Mouse (Mus musculus): Measurements from ENCODE around the gene Sox15.

Gene Sox15

DNA sequence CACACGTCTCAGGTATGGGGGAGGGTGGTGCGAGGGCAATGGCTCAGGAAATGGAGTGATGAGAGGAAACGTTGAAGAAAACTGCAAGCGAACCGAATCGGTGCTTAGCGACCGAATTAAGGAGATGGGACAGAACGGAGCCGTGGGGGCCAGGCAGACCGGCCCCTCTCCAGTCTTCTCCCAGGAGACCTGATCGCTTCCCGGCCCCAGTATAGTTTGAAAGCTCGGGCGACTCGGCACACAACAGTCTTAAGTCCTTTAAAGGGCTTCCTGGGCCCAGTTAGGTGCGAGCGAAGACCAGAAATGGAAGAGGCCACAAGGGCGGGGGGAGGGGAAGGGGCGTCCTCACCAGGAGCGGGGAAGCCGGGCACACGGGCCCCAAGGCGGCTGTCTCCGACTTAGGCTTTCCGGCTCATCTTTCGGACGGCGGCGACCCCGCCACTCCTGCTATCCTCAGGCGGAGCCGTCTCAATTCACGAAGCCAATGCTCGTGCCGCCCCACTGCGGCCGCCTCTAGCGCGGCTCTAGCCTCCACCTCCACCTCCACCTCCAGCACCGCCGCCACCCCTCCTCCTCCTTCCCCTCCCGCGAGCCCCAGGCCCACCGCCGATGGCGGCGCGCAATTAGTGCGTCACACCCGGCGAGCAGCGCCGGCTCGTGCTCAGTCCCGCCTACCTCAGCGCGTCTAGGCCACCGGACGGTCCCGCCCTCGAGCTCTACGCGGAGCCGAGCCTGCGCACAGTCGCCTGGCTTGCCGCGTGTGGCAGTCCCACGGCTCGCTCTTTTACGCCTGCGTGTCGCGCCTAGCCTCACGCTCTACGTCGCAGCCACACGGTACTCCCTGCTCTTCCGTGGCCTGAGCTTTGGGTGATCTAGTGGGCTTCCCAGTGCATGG is 26.4 kb downstream of the Sox15 start, which contains the start of gene Senp3:
TSS of gene Senp3 (minus strand) at position 771 of the 895 bp plus-strand sequence.
- ChIA-PET POLR2A (interaction anchor here (0.5 to 16.3 kb wide), 103 partner anchors 8 to 990 kb away, joined by 3 to 672 read pairs (median 5); partner anchors contain the start of genes Eif4a1 (in 4 of the 4), Sox15 (in 4 of the 4), Cd68 (in 3 of the 4) and Mpdu1 (in 3 of the 4)), CTCF (interaction anchor here (0.6 to 8.3 kb wide), 26 partner anchors 9 to 267 kb away, joined by 3 to 155 read pairs (median 5); partner anchors contain the start of genes Sox15 (in 2 of the 4), Eif4a1 (in 1 of the 4) and Fxr2 (in 1 of the 4))

DNA sequence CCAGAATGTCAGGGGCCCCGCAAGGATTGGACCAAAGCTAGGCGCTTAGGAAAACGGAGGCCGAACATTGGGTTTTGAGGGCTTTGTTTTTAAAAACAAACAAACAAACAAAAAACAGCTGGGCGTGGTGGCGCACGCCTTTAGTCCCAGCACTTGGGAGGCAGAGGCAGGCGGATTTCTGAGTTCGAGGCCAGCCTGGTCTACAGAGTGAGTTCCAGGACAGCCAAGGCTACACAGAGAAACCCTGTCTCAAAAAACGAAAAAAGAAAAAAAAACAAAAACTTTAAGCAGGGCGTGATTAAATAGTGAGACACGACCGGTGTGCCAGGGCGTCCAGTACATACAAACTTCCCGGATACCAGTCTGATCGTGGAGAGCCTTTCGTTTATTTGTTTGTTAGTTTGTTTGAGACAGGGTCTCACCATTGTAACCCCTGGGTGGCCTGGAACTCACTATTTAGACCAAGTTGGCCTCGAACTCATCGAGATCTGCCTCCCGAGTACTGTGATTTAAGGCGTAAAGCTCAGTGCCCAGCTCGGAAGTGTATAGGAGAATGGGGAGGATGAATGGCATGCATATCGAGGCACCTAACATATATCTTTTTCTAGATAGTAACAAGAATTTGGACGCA is 27.2 kb downstream of the Sox15 start:
- ChIA-PET POLR2A (interaction anchor here (0.5 to 16.3 kb wide), 87 partner anchors 8 to 991 kb away, joined by 3 to 672 read pairs (median 6); partner anchors contain the start of genes Sox15 (in 4 of the 4), Cd68 (in 3 of the 4), Eif4a1 (in 3 of the 4) and Mpdu1 (in 3 of the 4)), CTCF (interaction anchor here (0.5 to 8.3 kb wide), 24 partner anchors 10 to 267 kb away, joined by 3 to 155 read pairs (median 6); partner anchors contain the start of genes Sox15 (in 2 of the 4), Eif4a1 (in 1 of the 4) and Fxr2 (in 1 of the 4))

DNA sequence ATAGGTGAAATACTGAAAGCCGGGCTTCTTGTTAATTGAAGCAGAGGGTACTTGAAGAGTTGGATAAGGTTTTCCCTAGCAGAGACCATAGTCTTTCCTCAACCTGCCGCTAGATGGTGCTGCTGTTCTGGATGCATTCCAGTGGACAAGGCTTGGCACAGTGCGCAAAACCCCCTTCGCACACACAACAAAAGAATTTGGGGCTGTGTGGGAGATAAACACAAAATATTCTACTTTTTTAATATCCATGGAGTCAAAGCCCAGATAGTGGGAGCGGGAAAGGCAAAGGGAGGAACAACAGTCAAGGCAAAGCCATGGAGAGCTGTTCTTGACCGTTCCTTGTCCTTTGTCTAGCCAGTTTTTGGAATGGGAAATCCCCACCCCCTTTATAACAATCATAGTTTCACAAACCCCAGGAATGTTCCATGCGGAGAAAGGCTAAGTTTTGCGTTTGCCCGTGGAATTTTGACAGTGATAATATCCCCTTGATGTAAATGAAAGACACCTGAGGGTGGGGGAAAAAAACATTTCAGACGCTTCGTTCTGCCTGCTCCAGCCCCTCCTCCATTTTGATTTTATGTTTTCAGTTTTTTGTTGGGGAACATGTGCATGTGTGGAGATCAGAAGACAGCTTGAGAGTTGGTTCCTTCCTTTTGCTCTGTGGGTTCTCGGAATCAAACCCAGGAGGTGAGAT is 27.9 kb downstream of the Sox15 start:
- CTCF ChIA-PET: interaction anchor here (0.6 to 8.3 kb wide), 16 partner anchors 10 to 266 kb away, joined by 3 to 155 read pairs (median 6); partner anchors contain the start of genes Eif4a1 (in 1 of the 4), Fxr2 (in 1 of the 4) and Sox15 (in 1 of the 4)
- POLR2A ChIA-PET: interaction anchor here (1.0 to 16.3 kb wide), 41 partner anchors 8 to 263 kb away, joined by 3 to 672 read pairs (median 14); partner anchors contain the start of genes Sox15 (in 3 of the 4), Cd68 (in 2 of the 4), Mpdu1 (in 2 of the 4) and Tnfsf12 (in 2 of the 4)

DNA sequence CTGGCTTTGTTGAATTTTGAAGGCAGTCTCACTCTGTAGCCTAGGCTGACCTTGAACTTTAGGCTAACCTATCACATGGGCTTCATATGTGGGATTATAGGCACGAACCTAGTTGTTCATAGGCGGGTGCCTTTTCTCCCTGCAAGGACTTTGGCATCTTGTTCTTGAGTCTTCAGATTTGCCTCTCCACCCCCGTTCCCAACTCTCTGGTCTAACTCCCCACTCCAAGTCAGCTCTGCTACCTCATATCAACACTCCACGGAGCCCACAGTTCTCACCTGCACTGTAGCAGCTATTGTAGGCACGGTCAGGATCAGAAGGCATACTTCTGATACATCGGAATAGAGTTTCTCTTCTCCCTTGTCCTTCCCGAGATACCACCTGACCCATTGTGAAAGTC is 28.5 kb downstream of the Sox15 start:
- CTCF ChIA-PET: interaction anchor here in 3 of 4 experiments (0.6 to 8.3 kb wide), 9 partner anchors 10 to 265 kb away, joined by 3 to 155 read pairs (median 7); partner anchors contain the start of genes Fxr2 (in 1 of the 3) and Sox15 (in 1 of the 3)
- POLR2A ChIA-PET: interaction anchor here (1.0 to 16.3 kb wide), 22 partner anchors 9 to 103 kb away, joined by 3 to 672 read pairs (median 37); partner anchors contain the start of genes Cd68 (in 2 of the 4), Sox15 (in 2 of the 4), Tnfsf12 (in 2 of the 4) and Tnfsfm13 (in 2 of the 4)

DNA sequence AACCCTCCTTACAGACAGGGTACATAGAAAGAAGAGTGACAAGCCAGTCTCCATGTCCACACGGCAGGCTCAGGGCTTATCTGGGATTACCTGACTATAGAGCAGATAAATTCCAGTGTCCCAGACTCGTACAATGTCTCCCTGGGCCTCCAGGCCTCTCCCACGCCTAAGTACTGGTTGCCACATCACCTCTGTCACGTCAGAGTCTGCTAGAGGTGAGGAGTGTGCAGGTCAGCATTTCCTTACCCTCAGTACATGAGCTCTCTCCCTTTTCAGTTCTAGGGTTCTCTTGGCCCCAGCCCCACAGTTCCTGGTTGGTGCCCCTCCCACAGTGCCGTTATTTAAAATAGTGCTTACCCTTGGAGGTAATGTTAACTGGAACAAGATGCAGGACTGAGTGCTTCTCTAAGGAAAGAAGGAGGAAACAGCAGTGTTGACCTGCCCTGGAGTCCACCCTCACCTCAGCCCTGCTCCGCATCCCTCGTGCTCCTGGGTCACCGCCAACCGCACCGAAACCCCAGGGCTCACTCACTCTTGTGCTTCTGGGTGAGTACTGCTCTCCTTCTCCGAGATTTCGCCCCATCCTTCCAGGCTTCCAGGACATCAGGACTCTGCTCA is 29.1 kb downstream of the Sox15 start:
- CTCF ChIA-PET: interaction anchor here in 3 of 4 experiments (0.9 to 8.3 kb wide), 7 partner anchors 10 to 35 kb away, joined by 3 to 155 read pairs (median 5); partner anchors contain the start of gene Sox15 (in 1 of the 3)
- POLR2A ChIA-PET: interaction anchor here (0.5 to 16.3 kb wide), 24 partner anchors 8 to 267 kb away, joined by 3 to 672 read pairs (median 30); partner anchors contain the start of genes Cd68 (in 2 of the 4), Tnfsf12 (in 2 of the 4), Tnfsfm13 (in 2 of the 4) and Atp1b2 (in 1 of the 4)

DNA sequence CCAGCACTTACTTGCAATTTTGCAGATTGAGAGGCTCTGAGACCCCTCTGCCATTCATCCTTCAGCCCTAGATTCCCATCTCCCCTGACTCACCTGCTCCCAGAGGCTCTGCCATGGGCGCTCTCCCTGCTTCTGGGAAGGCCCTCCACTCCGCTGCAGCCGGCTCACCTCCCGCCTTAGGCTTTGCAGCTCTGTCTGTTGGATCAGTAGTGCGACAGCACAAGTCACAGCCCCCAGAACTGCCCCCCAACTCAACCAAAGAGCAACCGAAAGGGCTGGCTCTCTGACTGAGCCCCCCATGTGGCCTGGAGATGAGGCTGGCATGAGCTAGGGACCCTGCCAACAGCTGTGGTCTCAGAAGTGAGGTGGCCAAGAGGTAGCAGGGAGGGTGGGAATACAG is 29.8 kb downstream of the Sox15 start:
- CTCF ChIA-PET: interaction anchor here (0.5 to 8.3 kb wide), 14 partner anchors 9 to 730 kb away, joined by 3 to 155 read pairs (median 4); partner anchors contain the start of genes Fxr2 (in 2 of the 4) and Sox15 (in 1 of the 4)
- POLR2A ChIA-PET: interaction anchor here in 3 of 4 experiments (0.6 to 16.3 kb wide), 24 partner anchors 10 to 236 kb away, joined by 3 to 672 read pairs (median 10); partner anchors contain the start of genes Cd68 (in 2 of the 3), Mpdu1 (in 2 of the 3), Sox15 (in 2 of the 3) and Tnfsf12 (in 2 of the 3)

DNA sequence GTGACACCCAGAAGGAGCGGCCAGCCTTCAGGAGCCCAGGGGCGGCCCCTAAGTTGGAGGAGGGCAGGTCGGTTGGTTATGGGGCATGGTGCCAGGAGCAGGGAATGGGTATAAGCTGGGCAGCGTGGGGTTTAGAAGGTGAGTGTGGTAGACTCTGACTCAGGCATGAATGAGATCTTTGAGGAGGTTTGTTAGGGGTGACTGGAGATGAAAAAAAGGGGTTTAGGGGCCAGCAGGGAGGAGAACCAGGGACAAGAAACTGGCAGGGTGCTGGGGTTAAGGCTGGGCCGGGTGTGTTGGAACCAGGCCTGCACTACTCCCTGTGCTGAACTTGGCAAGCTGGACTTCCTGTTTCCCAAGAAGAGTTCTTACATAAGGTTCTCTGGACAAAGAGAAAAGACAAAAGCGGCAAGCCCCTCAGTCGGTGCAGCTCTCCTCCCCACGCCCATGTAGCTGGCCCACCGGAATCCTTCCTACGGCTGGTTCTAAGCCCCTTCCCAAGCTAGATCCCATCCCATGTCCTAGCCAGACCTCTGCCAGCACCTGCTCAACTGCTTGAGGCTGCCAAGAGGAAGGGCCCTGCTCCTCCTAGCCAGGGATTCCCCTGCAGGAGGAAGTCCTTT is 30.5 kb downstream of the Sox15 start, which contains the start of gene Tnfsf13:
TSS of gene Tnfsf13 (minus strand) at position 259 of the 623 bp plus-strand sequence.
- ChIA-PET CTCF (interaction anchor here (0.5 to 8.3 kb wide), 17 partner anchors 8 to 730 kb away, joined by 3 to 155 read pairs (median 3); partner anchors contain the start of gene Fxr2 (in 2 of the 4)), POLR2A (interaction anchor here in 3 of 4 experiments (0.5 to 16.3 kb wide), 37 partner anchors 9 to 235 kb away, joined by 3 to 672 read pairs (median 5); partner anchors contain the start of genes Cd68 (in 2 of the 3), Fxr2 (in 2 of the 3), Mpdu1 (in 2 of the 3) and Sox15 (in 2 of the 3))

DNA sequence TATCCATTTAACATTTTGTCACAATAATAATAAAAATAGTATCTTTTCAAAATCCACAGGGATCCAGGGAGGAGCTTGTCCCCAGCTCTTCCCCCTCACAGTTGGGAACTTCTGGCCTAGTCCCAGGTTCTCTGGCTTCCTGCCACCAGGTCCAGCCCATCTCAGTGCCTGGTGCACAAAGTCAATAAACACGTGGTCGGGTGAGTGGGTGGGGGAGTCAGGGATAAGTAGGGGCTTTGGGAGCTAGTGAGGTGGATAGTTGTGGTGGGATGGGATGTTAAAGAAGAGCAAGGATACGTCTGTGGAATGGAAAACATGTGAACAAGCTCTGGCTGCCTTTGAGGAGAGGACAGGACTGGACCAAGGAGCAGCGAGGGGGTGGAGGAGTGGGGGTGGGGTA is 31.3 kb downstream of the Sox15 start:
- CTCF ChIA-PET: interaction anchor here (0.5 to 8.3 kb wide), 12 partner anchors 12 to 363 kb away, joined by 3 to 155 read pairs (median 4); partner anchors contain the start of genes Cntrob (in 1 of the 4), Fxr2 (in 1 of the 4) and Trappc1 (in 1 of the 4)

DNA sequence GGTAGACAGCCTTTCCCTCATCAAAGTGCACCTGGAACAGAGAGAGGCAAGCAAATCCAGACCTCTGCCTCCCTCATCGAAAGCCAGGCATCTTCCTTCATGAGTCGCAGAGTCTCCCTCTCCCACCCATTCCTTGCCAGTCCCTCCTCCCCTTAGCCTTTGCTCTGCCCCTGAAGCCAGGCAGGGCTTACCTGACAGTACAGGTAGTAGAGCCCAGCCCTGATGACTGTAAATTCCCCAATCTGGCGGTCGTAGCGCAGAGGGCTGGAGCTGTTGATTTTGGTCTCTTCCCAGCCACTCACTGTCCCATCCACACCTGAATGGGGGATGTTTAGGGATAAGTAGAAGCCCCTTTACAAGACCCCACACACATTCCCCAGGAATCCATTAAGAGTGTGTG is 31.9 kb downstream of the Sox15 start:
- ChIA-PET POLR2A (interaction anchor here in 3 of 4 experiments (0.5 to 16.3 kb wide), 31 partner anchors 8 to 269 kb away, joined by 3 to 672 read pairs (median 6); partner anchors contain the start of genes Cd68 (in 3 of the 3), Mpdu1 (in 2 of the 3), Sox15 (in 2 of the 3) and Tnfsf12 (in 2 of the 3)), CTCF (interaction anchor here (0.5 to 8.3 kb wide), 11 partner anchors 12 to 363 kb away, joined by 3 to 155 read pairs (median 4); partner anchors contain the start of genes Cntrob (in 1 of the 4) and Trappc1 (in 1 of the 4))

More for the DNA sequence above, 31.3 kb downstream of the Sox15 start:
- POLR2A ChIA-PET: interaction anchor here in 3 of 4 experiments (0.5 to 16.3 kb wide), 41 partner anchors 8 to 328 kb away, joined by 3 to 672 read pairs (median 5); partner anchors contain the start of genes Cd68 (in 2 of the 3), Mpdu1 (in 2 of the 3), Sox15 (in 2 of the 3) and Tnfsf12 (in 2 of the 3)

DNA sequence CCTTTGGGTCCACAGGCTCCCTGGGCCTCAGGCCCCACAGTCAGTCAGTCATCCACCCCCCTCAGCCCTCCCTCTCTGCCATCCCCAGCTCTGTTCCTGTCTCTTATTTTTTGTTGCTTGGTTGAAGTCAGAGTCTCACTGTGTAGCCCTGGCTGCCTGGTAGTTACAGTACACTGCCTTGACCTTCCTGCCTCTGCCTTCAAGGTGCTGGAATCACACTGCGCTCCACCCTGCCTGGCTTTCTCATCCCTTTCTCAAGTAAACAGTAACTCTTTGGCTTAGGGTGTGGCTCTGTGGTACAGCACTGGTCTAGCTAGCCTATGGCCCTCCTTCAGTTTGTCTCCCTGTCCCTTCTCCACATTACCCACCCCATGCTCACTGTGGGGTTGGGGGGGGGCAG is 34.8 kb downstream of the Sox15 start:
- POLR2A ChIA-PET: interaction anchor here in 3 of 4 experiments (0.6 to 9.5 kb wide), 26 partner anchors 8 to 231 kb away, joined by 3 to 154 read pairs (median 6); partner anchors contain the start of genes Senp3 (in 2 of the 3), Cd68 (in 1 of the 3) and Fxr2 (in 1 of the 3)
- CTCF ChIA-PET: interaction anchor here in 3 of 4 experiments (0.8 to 2.0 kb wide), 6 partner anchors 9 to 244 kb away, joined by 3 to 6 read pairs (median 4); partner anchors contain the start of gene Fxr2 (in 1 of the 3)

DNA sequence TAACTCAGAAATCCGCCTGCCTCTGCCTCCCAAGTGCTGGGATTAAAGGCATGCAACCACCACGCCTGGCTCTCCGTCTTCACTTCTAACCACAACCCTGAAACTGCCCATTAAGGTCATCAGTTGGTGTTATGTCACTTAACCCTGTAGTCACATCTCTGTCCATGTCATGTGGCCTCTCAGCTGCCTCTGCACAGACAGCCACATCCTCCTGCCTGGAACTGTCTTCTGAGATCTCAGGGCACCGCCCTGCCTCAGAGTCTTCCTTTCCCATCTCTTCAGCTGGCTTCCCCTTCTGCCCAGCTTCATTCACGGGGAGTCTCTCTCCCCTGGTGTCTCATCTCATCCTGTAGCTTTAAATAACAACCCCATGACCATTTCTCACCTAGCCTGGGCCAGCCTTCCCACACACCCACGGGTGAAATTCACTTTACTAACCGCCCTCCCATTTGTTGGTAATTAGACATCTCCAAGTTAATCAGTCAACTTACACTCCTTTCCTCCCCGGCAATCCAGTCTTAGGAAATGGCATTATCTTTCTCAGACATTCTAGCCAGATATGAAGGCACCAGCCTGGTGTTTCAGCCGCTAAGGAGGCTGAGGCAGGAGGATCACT is 37.2 kb downstream of the Sox15 start:
- CTCF ChIA-PET: interaction anchor here in 1 of 4 experiments (0.6 to 1.2 kb wide), 3 partner anchors 12 to 24 kb away, joined by 3 to 4 read pairs (median 3); no protein-coding TSS in a partner anchor

DNA sequence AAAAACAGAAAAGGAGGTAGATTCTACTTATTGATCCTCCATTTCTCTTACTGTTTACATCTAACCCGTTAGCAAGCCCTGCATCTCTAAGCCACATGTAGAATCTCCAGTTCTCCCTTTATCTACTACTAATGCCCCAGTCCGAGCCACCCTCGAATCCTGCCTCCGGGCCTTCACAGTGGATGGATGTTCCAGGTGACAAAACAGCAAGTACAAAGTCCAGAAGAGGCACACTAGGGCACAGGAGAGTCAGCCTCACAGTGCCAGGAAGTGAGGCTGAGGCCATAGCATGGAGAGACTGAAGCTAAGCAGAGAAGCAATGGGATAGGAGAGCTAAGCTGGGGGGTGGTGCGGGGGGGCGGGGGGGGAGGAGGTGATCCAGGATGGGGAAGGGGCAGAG is 37.7 kb downstream of the Sox15 start:
- ChIA-PET CTCF (interaction anchor here in 3 of 4 experiments (0.5 to 1.3 kb wide), 5 partner anchors 11 to 38 kb away, joined by 3 to 4 read pairs (median 3); partner anchors contain the start of gene Sox15 (in 2 of the 3)), POLR2A (interaction anchor here in 3 of 4 experiments (0.6 to 9.5 kb wide), 22 partner anchors 8 to 299 kb away, joined by 3 to 154 read pairs (median 6); partner anchors contain the start of genes Senp3 (in 3 of the 3), Sox15 (in 2 of the 3) and Tnfsf13 (in 2 of the 3))

More for the DNA sequence above, 37.2 kb downstream of the Sox15 start:
- POLR2A ChIA-PET: interaction anchor here in 3 of 4 experiments (0.6 to 9.5 kb wide), 14 partner anchors 8 to 112 kb away, joined by 3 to 154 read pairs (median 6); partner anchors contain the start of genes Senp3 (in 2 of the 3), Sox15 (in 1 of the 3), Trp53 (in 1 of the 3) and Wrap53 (in 1 of the 3)

DNA sequence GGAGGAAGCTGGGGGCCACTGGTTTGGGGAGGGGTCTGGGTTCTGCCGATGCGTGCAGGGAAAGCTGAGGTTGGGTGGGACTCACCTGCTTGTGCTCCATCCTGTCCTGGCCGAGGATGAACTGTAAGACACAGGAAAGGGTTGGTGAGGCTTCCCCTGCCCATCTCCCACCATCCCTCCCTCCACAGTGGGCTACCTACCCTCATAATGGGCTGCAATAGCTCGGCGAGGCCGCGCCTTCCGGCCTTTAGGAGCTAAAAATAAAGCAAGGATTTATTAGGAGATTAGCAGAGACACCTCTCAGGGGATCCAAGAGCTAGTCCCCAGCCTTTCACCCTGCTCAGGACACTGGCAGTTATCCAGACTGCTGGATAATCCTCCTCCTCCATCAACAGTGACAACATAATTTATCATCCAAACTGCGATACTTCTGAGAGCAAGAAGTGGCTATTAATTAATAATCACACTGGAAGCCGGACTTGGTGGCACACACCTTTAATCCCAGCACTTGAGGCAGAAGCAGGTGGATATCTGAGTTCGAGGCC is 38.4 kb downstream of the Sox15 start:
- CTCF ChIA-PET: interaction anchor here in 3 of 4 experiments (0.5 to 1.4 kb wide), 7 partner anchors 8 to 257 kb away, joined by 3 to 5 read pairs (median 4); partner anchors contain the start of genes Sox15 (in 2 of the 3) and Tnfsf13 (in 1 of the 3)
- POLR2A ChIA-PET: interaction anchor here in 3 of 4 experiments (0.7 to 9.5 kb wide), 22 partner anchors 7 to 298 kb away, joined by 3 to 154 read pairs (median 4); partner anchors contain the start of genes Senp3 (in 2 of the 3), Sox15 (in 2 of the 3), Tnfsf13 (in 2 of the 3) and Cd68 (in 1 of the 3)
